Mouse (Mus musculus) ES-Bruce4 (cell line): ENCODE results near the gene Gyg. TPM values are rescaled to one million over a fixed set of nuclear protein-coding genes. Genes with fewer than 3 reads are reported as not detected.

Source experiments
- H3K27ac ChIP-seq: 2 replicates; pipeline ENCODE4 v1.5.1; 2012; ENCODE audit warnings: low read length, inconsistent platforms; ENCODE audit not compliant: insufficient read depth
- H3K27me3 ChIP-seq: 2 replicates; pipeline ENCODE4 v1.6.1; 2012; ENCODE audit warnings: mild to moderate bottlenecking, low read length, inconsistent platforms; ENCODE audit not compliant: control insufficient read depth, poor library complexity, insufficient read depth, severe bottlenecking
- H3K36me3 ChIP-seq: 2 replicates; pipeline ENCODE4 v1.6.1; 2012; ENCODE audit warnings: inconsistent platforms, mild to moderate bottlenecking, low read length, moderate library complexity; ENCODE audit not compliant: control insufficient read depth, poor library complexity, insufficient read depth, severe bottlenecking
- H3K4me1 ChIP-seq: one replicate; pipeline ENCODE4 v1.8.1; 2011; ENCODE audit warnings: low read length; ENCODE audit not compliant: control insufficient read depth, insufficient read depth
- H3K4me3 ChIP-seq: 2 replicates; pipeline ENCODE4 v1.5.1; 2011; ENCODE audit warnings: low read depth, mild to moderate bottlenecking, low read length
- H3K9ac ChIP-seq: 2 replicates; pipeline ENCODE4 v1.6.1; 2012; ENCODE audit warnings: low read depth, mild to moderate bottlenecking, inconsistent platforms; ENCODE audit not compliant: poor library complexity, severe bottlenecking
- H3K9me3 ChIP-seq: replicated peaks from 2 replicates; pipeline ENCODE4 v1.6.1; 2012; ENCODE audit warnings: mild to moderate bottlenecking, low read length, inconsistent platforms; ENCODE audit not compliant: control insufficient read depth, poor library complexity, insufficient read depth, severe bottlenecking
- CTCF ChIP-seq: IDR thresholded peaks from one replicate; pipeline ENCODE4 v1.8.1; 2011; ENCODE audit warnings: low read depth, low read length
- EP300 ChIP-seq: IDR thresholded peaks from 2 replicates; pipeline ENCODE4 v1.6.1; 2011; ENCODE audit warnings: low read depth, low read length; ENCODE audit not compliant: insufficient read depth
- POLR2A ChIP-seq: IDR thresholded peaks from one replicate; pipeline ENCODE4 v1.8.1; 2011; ENCODE audit warnings: low read length; ENCODE audit not compliant: insufficient read depth
- polyA plus RNA-seq: library from polyadenylated mRNA; stranded (reverse); fragments of >200 nt; gene quantifications from 2 replicates; pipeline ENCODE4 v1.2.4, GENCODE M21; 2011; ENCODE audit warnings: low read depth; ENCODE audit not compliant: missing spikeins, insufficient read depth, insufficient read length

Gene Gyg
- 35.2 and 38.4 TPM in 2 replicates for polyA plus RNA-seq

DNA sequence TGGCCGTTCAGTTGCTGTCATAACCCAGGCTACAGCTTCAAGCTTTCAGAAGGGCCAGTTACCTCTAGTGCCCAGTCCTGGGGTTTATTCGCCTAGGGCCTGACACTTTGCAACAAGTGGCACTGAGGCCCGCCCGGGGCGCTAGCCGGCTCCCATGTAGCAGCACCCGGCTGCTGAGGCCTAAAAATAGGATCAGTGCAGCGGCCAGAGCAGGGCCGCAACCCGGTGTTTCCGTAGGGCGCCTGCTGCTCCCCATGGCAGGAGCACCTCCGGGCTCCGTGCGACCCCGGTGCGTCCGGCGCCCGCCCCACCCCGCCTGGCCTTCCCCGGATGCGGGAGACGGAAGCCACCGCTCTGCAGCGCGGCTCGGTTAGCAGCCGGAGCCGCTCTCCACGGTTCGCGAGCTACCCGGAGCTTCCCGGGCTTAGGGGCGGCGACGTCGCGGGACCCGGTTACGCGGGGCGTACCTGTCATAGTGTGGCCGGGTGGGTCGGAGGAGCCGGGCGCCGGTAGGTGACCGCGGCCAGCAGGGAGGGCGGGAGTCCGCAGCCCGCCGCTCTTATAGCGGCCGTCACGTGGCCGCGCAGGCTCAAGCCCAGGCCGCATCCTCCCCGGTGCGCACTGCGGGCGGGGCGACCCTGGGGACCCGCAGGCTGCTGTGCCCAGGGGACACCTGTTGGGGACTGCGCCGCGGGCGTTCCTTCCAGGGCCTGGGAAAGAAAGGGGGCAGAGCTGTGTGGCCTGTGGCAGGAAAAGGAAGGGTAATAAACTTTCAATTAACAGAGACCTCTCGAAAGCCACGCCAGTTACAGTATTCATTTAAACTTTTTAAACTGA, at the start of gene Gyg:
Gene Gyg, minus strand, starts transcription at position 787 of the 837 bp plus-strand sequence.
- no peak for TF ChIP-seq POLR2A
- no peak for TF ChIP-seq CTCF
- peaks cover 3% of the 10 kb centered on the region; the same call in 1 of the 2 replicates for H3K9me3 ChIP-seq
- H3K27me3 ChIP-seq = peaks cover 5% of the 10 kb centered on the region

DNA sequence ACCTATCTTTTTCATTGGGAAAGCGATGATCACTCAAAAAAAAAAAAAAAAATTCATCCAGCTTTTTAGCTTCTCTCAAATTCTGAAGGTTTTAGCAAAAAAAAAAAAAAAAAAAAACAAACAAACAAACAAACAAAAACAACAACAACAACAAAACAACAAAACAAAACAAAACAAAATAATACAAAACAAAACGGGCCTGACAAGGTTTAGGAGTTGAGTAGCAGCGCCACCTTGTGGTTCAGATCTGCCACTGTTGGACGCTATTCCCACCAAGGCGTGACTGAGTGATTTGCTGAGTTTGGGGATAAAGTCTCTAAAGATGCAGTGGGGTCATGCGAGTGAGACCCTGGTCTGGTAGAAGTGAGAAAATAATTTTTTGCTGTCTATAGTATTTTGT, 43.8 kb upstream of the Gyg start:
- no peaks in the 10 kb centered on the region for H3K36me3 ChIP-seq
- no peak overlapping the region for H3K4me3 ChIP-seq
- no peak overlapping the region for H3K9ac ChIP-seq
- H3K27ac ChIP-seq = no peak overlapping the region
- no peaks in the 10 kb centered on the region for H3K9me3 ChIP-seq
- TF ChIP-seq CTCF (peak; percentile 76), POLR2A (no peak), EP300 (no peak)
- no peaks in the 10 kb centered on the region for H3K4me1 ChIP-seq
- no peaks in the 10 kb centered on the region for H3K27me3 ChIP-seq

More for the DNA sequence above, at the start of gene Gyg:
- Histone ChIP-seq H3K9ac (peak within 1 kb of the TSS; percentile 93), H3K4me1 (peaks cover 2% of the 10 kb centered on the region), H3K27ac (no peak within 1 kb of the TSS), H3K4me3 (peak within 1 kb of the TSS; percentile 64), H3K36me3 (no peaks in the 10 kb centered on the region)

DNA sequence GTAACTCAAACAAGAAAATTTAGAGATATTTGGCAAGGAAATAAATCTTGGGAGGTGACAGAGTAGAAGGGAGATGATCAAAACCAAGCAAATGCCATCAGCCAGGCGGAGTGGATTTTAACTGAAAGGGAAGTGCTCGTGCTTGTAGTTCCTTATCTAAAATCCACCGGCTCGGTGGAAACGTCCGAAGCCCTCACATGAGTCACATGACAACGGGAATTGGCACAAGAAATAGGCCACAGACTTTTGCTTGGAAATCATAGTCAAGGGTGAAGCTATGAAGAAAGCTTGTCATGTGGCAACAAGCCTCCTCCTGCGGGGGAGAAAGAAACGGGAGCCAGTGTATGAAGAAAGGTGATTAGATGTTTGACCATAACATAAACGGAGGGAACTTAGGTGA, 42.8 kb upstream of the Gyg start:
- no peaks in the 10 kb centered on the region for H3K27me3 ChIP-seq
- no peak overlapping the region for H3K4me3 ChIP-seq
- H3K9me3 ChIP-seq = no peaks in the 10 kb centered on the region
- H3K27ac ChIP-seq = no peak overlapping the region
- H3K36me3 ChIP-seq = no peaks in the 10 kb centered on the region
- no peak overlapping the region for H3K9ac ChIP-seq
- TF ChIP-seq EP300 (no peak), CTCF (no peak), POLR2A (no peak)
- H3K4me1 ChIP-seq = no peaks in the 10 kb centered on the region

DNA sequence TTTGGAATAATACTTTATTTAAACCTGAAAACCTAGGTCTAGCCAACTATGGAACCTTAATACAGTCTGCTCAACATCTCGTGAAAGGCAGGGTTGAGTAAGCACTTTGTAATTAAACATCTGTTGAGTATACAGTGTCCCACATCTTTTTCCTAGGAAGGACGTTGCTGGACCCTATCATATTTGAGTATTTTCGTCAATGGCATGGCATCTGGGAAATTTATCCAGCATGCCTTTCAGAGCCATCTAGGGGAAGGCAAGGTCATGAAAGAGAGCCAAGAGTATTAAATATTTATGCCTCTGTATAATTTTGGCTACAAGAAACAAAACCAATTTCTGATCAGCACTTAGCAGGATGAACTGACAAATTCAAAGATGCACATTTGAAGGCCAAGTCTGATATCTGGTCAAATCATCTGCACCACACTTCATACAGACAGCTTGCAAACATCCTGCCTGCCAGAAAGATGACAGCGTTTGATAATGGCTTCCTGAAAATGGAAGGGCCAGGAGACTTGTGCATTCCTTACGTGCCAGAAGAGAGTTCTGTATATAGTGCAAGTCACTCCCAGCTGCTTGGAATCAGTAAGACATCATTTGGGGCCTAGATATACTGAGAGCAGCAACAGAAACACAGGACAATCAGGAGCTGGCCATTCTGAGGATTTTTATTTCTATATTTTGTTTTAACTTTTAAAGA, 34.0 kb upstream of the Gyg start:
- H3K27ac ChIP-seq = no peak overlapping the region
- no peaks in the 10 kb centered on the region for H3K36me3 ChIP-seq
- no peak for TF ChIP-seq POLR2A
- TF ChIP-seq EP300 = no peak
- no peak for TF ChIP-seq CTCF
- no peak overlapping the region for H3K9ac ChIP-seq
- no peaks in the 10 kb centered on the region for H3K4me1 ChIP-seq
- no peaks in the 10 kb centered on the region for H3K27me3 ChIP-seq
- no peak overlapping the region for H3K4me3 ChIP-seq
- no peaks in the 10 kb centered on the region for H3K9me3 ChIP-seq

DNA sequence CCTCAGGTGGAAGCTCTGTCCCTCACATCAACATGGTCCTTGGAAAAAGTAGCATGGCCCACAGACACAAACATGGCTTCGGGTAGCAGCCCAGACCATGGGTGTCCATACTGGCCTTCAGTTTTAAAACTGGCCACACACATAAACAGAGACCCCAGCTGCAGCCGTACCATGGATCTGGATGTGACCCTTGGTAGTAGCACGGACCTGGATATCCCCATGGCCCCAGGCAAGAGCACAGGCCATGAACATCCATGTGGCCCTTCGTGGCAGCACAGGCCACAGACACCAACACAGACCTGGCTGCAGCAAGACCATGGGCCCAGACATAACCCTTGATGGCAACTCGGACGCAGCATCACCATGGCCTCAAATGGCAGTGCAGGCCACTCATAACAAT, 17.3 kb upstream of the Gyg start:
- Histone ChIP-seq H3K4me3 (no peak overlapping the region), H3K9me3 (no peaks in the 10 kb centered on the region), H3K9ac (no peak overlapping the region), H3K36me3 (no peaks in the 10 kb centered on the region), H3K27me3 (no peaks in the 10 kb centered on the region), H3K27ac (no peak overlapping the region), H3K4me1 (no peaks in the 10 kb centered on the region)
- TF ChIP-seq POLR2A = no peak
- TF ChIP-seq EP300 = no peak
- TF ChIP-seq CTCF = no peak

DNA sequence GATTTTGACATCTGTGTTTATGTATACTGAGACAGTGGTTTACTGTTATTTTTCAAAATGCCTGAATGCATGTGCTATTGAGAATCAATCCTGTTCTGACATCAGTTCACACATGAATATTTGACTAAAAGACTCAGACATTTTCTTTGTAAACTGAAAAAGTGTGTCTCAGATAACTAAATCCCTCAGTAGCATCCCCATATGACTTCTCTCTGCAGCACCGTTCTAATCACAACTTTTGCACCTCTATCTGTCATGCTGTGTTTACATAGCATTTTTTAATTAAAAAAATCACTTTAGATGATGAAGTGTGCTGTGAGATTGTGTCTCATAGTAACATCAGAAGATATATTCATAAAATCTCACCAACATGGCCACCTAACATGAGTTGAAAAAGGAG, 12.4 kb upstream of the Gyg start:
- Histone ChIP-seq H3K4me1 (no peaks in the 10 kb centered on the region), H3K4me3 (no peak overlapping the region), H3K36me3 (no peaks in the 10 kb centered on the region), H3K9ac (no peak overlapping the region), H3K27me3 (no peaks in the 10 kb centered on the region), H3K9me3 (no peaks in the 10 kb centered on the region; the same call in 1 of the 2 replicates), H3K27ac (no peak overlapping the region)
- TF ChIP-seq CTCF = no peak
- TF ChIP-seq POLR2A = no peak
- TF ChIP-seq EP300 = no peak
